Mouse (Mus musculus): Measurements from ENCODE around the gene Lpp.

DNA sequence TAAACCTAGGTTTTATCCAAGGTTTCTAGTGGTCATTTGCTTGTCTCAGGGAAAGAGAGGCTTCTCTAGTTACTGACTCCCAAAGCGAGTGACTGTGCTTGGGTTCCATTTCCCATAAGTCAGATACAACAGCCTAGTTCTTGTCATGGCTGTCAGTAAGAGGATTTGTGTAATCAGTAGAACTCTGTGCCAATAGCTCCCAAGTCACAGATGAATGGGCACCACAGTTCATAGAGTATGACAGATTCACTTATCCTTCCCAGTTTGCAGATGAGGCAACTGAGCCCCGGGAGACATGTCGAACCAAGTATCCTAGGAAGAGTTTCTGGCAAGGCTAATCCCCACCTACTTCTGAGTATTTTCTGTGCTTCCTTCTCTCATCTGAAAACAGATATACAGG lies 556.0 kb downstream of the Lpp start:
- TF ChIP-seq CTCF (IDR thresholded peaks at IDR 0.05; ENCODE audit: control insufficient read depth, insufficient read depth, insufficient replicate concordance, low read depth, low read length): no peak
- no peak for TF ChIP-seq POLR2A (IDR thresholded peaks at IDR 0.05; ENCODE audit: control insufficient read depth, low read depth, low read length)

All from testis, adult 2 months (tissue).